Mouse (Mus musculus) hindbrain, embryonic 14.5 days (tissue): Measurements from ENCODE around the gene Limk1. TPM values are rescaled to one million over a fixed set of nuclear protein-coding genes. Genes with fewer than 3 reads are reported as not detected.
"Not testable (repeated sequence)": the region's sequence is repeated elsewhere in the genome, so short reads cannot be mapped to it uniquely, and the experiment has no call there.

ENCODE experiments used
- ATAC-seq: fragments of 200-750 bp; cut with Nextera tagmentation; 2 replicates; pipeline ENCODE4 v1.8.0; 2017; ENCODE audit warnings: moderate number of reproducible peaks, mild to moderate bottlenecking, moderate TSS enrichment, moderate library complexity; ENCODE audit not compliant: low FRiP score
- DNase-seq: peaks from one replicate; pipeline ENCODE4 v3.0.0-alpha.2; 2015; ENCODE audit warnings: low spot score
- H3K27ac ChIP-seq: fragments of 300-500 bp; sonication (generic); 2 replicates; pipeline ENCODE4 v1.5.1; 2014; ENCODE audit warnings: mild to moderate bottlenecking, moderate library complexity
- H3K27me3 ChIP-seq: fragments of 300-500 bp; sonication (generic); 2 replicates; pipeline ENCODE4 v1.6.1; 2014; ENCODE audit warnings: mild to moderate bottlenecking, low read length, mixed read lengths; ENCODE audit not compliant: control insufficient read depth, insufficient read depth
- H3K36me3 ChIP-seq: fragments of 300-500 bp; sonication (generic); replicated peaks from 2 replicates; pipeline ENCODE4 v1.6.1; 2014; ENCODE audit not compliant: control insufficient read depth, insufficient read depth
- H3K4me1 ChIP-seq: fragments of 300-500 bp; sonication (generic); replicated peaks from 2 replicates; pipeline ENCODE4 v1.6.1; 2014; ENCODE audit warnings: antibody characterized with exemption, low read length, mixed read lengths; ENCODE audit not compliant: control insufficient read depth, insufficient read depth
- H3K4me2 ChIP-seq: fragments of 300-500 bp; sonication (generic); replicated peaks from 2 replicates; pipeline ENCODE4 v1.6.1; 2014; ENCODE audit warnings: mild to moderate bottlenecking, moderate library complexity
- H3K4me3 ChIP-seq: fragments of 300-500 bp; sonication (generic); replicated peaks from 2 replicates; pipeline ENCODE4 v1.5.1; 2014; ENCODE audit warnings: mild to moderate bottlenecking, low read length
- H3K9ac ChIP-seq: fragments of 300-500 bp; sonication (generic); 2 replicates; pipeline ENCODE4 v1.6.1; 2014
- H3K9me3 ChIP-seq: fragments of 300-500 bp; sonication (generic); 2 replicates; pipeline ENCODE4 v1.6.1; 2016; ENCODE audit warnings: low read length; ENCODE audit not compliant: control insufficient read depth
- WGBS: fragments of 180-500 bp; shearing (Covaris S2); extraction: QIAGEN DNeasy Blood & Tissue Kit; methylation state at CpG from one replicate; pipeline ENCODE4 v1.1.7; 2014; 5-methylcytosine and 5-hydroxymethylcytosine counted together
- polyA plus RNA-seq: library from polyadenylated mRNA; unstranded; fragments of >200 nt; fragmentation: Nextera tagmentation; extraction: Ambion mirVana; gene quantifications from 2 replicates; pipeline ENCODE4 v1.2.1, GENCODE M21; 2014

Gene Limk1
- polyA plus RNA-seq, 1 experiment from 2014 or later = 26.4 TPM

DNA sequence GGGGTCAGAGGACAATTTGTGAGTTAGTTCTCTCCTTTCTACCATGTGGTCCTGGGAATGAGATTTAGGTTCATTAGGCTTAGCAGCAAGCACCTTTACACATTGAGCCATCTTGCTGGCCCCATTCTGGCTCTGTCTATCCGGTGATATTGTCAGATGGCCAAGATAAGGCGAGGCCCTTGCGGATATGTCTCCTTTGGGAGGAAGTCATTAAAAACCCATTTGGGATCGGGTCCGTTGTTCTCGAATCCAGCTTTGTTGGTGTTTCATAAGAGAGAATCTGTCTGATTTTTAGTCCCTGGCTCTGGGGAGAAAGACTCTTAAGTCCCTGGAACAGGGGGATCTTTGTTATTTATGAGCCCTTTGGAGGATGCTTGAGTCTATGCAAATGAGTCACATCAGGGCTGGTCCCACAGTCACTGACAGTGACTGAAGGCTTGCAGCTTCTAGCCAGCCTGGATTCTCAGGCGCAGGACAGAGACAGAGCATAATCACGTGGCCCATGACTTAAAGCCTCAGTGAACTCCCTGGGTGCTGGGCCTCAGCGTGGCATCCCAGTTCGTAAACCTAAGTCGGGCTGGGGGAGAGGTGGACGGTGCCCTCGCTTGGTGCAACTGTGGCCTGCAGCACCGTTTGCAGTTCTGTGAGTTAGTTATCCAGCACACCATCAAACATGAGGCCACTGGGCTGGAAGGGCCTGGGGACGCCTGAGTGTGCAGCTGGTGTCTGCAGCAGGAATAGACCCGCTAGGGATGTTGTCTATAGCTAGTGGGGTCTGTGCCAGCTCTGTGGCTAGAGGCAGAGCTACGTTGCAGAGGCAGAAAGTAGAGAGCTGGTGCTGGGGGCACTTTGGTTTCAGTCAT is 16.8 kb downstream of the Limk1 start:
- no peaks in the 10 kb centered on the region for H3K27me3 ChIP-seq
- ATAC-seq (no peak), DNase-seq (peak; percentile 59)
- H3K36me3 ChIP-seq = peaks cover 61% of the 10 kb centered on the region
- peaks cover 16% of the 10 kb centered on the region for H3K4me1 ChIP-seq
- no peak overlapping the region for H3K9ac ChIP-seq
- WGBS = 31% methylated on average over 17 of the region's 17 CpGs
- no peak overlapping the region for H3K4me2 ChIP-seq
- H3K4me3 ChIP-seq = no peak overlapping the region
- H3K9me3 ChIP-seq = no peaks in the 10 kb centered on the region
- peak overlapping the region; percentile 66 for H3K27ac ChIP-seq

DNA sequence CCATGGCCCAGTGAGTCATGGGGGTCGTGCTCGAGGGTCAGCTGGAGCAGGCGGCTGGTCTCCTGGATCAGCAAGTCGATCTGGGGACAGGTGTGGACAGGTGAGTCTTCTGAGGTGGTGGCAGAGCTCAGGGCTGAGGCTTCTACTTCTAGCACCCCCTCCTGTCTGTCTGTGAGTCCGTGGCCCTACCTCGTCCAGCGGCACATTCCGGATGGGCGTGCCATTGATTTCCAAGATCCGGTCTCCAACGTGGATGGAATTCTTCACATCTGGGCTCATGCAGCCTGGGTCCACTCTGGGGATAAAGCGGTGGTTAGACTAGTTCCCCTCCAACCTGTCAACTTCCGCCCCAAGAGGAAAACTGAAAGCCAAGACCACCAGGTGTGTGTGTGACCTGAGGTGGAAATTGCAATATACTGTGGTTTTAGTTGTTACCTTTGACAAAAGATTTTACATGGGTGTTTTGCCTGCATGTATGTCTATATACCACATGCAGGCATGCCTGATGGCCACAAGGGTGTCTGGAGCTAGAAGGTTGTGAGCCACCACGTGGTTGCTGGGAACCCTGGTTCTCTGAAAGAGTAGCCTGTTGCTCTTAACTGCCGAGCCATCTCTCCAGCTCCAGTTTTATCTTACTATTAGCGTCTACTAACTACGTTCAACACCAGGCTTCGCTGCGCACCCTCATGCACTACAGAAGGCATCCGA is 19.2 kb downstream of the Limk1 start:
- Histone ChIP-seq H3K9me3 (no peaks in the 10 kb centered on the region), H3K27ac (no peak overlapping the region), H3K4me1 (no peaks in the 10 kb centered on the region), H3K4me3 (no peak overlapping the region), H3K27me3 (no peaks in the 10 kb centered on the region), H3K4me2 (no peak overlapping the region), H3K9ac (no peak overlapping the region), H3K36me3 (peaks cover 85% of the 10 kb centered on the region)
- DNase-seq (no peak), ATAC-seq (no peak)
- 72% methylated on average over 20 of the region's 20 CpGs for WGBS

DNA sequence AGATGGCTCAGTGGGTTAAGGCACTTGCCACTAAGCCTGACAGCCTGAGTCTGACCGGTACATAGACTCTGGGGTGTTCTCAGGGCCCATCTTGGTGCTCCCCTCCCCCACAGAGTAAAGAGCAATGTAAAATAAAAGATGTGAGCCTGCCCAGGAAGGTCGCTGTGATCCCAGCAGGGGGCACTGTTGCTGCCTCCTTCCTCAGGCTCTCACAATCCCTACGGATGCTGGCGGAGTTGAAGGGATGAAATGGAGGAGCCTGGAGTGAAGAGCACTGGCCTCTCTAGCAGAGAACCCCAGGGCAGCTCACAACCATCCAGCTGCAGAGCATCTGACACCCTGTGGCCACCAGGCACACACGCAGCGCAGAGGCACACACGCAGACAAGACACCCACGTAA is 19.9 kb downstream of the Limk1 start:
- Histone ChIP-seq H3K9ac (no peak overlapping the region), H3K27me3 (no peaks in the 10 kb centered on the region), H3K4me2 (no peak overlapping the region), H3K27ac (no peak overlapping the region), H3K36me3 (peaks cover 91% of the 10 kb centered on the region), H3K9me3 (no peaks in the 10 kb centered on the region), H3K4me3 (no peak overlapping the region), H3K4me1 (no peaks in the 10 kb centered on the region)
- DNase-seq (peak; percentile 38), ATAC-seq (no peak)
- 28% methylated on average over 8 of the region's 8 CpGs for WGBS

DNA sequence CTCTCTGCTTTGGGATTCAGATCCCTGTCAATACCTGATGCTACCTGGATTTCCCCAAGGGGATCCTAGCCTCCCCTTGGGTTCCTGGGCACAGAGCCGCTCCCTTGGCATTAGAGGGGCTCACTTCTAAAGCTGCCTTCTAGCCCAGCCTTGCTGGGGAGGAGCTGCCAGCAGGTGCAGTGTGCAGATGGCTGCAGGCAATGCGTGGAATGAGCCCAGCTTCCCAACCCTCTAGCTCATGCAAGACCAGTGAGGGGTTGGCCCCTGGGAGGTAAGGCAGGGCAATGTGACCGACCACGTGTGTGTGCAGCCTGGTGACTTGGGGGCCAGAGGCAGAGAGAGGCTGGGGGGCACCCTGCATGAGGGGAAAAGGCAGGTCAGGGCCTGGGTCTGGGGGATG is 31.7 kb downstream of the Limk1 start:
- DNase-seq (no peak), ATAC-seq (no peak)
- Histone ChIP-seq H3K27ac (no peak overlapping the region), H3K9ac (no peak overlapping the region), H3K9me3 (no peaks in the 10 kb centered on the region), H3K4me1 (no peaks in the 10 kb centered on the region), H3K27me3 (no peaks in the 10 kb centered on the region), H3K4me2 (no peak overlapping the region), H3K4me3 (no peak overlapping the region), H3K36me3 (peaks cover 57% of the 10 kb centered on the region)
- WGBS = 62% methylated on average over 4 of the region's 4 CpGs

DNA sequence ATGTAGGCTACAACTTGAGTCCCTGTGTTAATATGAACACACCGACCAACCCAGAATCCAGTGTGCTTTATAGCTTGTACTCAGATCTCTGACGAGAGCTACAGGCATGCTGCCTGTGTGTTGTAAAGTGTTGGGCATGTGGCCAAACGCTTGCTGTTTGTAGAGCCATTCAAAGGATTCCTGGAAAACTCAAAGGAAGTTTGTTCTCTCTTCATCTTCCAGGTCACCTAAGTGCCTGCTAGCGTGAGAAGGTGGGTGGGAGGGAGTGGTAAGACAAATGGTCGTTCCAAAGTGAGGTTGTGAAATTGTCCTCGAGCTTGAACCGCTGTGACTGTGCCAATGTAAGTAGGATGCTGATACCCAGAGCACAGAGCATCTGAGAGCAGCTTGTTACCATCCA is 36.4 kb downstream of the Limk1 start:
- no peak for DNase-seq

DNA sequence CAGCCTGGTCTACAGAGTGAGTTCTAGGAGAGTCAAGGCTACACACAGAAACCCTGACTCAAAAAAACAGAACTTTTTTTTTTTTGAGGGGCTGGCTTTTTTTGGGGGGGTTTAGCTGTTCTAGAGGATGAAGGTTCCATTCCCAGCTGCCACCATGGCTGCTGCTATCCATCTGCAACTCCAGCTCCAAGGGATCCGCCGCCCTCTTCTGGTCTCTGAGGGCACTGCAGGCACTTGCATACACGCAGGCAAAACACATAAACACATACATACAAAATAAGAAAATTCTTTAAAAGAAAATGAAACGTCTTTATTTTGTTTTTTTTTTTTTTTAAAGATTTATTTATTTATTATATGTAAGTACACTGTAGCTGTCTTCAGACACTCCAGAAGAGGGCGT is 37.5 kb downstream of the Limk1 start:
- DNase-seq (no peak), ATAC-seq (no peak)
- Histone ChIP-seq H3K36me3 (0 out of 2 replicates have a peak, but pooled peaks cover under 1% of the 10 kb centered on the region), H3K4me2 (no peak overlapping the region), H3K4me3 (no peak overlapping the region), H3K4me1 (no peaks in the 10 kb centered on the region), H3K9me3 (no peaks in the 10 kb centered on the region), H3K9ac (no peak overlapping the region), H3K27ac (no peak overlapping the region), H3K27me3 (no peaks in the 10 kb centered on the region)
- 50% methylated on average over 5 of the region's 5 CpGs for WGBS

More for the DNA sequence above, 36.4 kb downstream of the Limk1 start:
- Histone ChIP-seq H3K9me3 (no peaks in the 10 kb centered on the region), H3K27me3 (no peaks in the 10 kb centered on the region), H3K9ac (no peak overlapping the region), H3K4me1 (no peaks in the 10 kb centered on the region), H3K36me3 (peaks cover 10% of the 10 kb centered on the region), H3K4me3 (no peak overlapping the region), H3K4me2 (no peak overlapping the region), H3K27ac (no peak overlapping the region)
- ATAC-seq = no peak
- WGBS = 71% methylated on average over 7 of the region's 7 CpGs

DNA sequence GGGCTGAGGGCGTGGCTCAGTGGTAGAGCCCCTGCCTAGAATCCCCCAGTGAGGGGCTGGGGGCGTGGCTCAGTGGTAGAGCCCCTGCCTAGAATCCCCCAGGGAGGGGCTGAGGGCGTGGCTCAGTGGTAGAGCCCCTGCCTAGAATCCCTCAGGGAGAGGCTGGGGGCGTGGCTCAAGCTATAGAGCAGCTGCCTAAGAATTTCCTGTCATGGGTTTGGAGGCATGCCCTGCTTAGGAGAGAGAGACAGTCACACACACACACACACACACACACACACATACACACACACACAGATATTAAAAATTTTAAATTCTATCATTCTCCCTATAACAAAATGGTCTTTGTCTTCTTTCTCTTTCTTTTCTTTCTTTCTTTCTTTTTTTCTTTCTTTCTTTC is 39.4 kb downstream of the Limk1 start:
- not testable (repeated sequence) for DNase-seq, H3K27ac ChIP-seq, H3K9me3 ChIP-seq, H3K4me2 ChIP-seq, H3K4me1 ChIP-seq, H3K9ac ChIP-seq, H3K27me3 ChIP-seq, H3K36me3 ChIP-seq, ATAC-seq, H3K4me3 ChIP-seq
- WGBS = 77% methylated on average over 3 of the region's 4 CpGs

DNA sequence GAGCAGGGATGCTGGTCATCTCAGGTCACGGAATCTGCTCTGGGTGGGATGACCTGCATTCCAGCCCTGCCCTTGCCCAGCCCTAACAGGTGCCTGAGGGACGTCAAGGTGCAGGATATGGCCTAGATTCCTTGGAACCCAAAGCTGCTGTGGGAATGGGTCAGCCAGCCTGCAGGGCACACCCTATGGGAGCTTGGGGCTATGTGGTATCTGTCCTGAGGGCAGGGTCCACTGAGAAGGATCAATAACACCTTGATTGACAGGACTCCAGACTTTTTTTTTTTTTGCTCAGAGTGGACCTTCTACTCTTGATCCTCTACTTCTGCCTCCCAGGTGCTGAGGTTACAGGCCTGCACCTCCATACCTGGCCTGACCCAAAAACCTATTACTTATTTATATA is 41.0 kb downstream of the Limk1 start:
- no peaks in the 10 kb centered on the region for H3K27me3 ChIP-seq
- H3K4me2 ChIP-seq = no peak overlapping the region
- WGBS = 86% methylated on average over 2 of the region's 2 CpGs
- no peak overlapping the region for H3K27ac ChIP-seq
- no peak for ATAC-seq
- no peak overlapping the region for H3K9ac ChIP-seq
- no peaks in the 10 kb centered on the region for H3K4me1 ChIP-seq
- no peak overlapping the region for H3K4me3 ChIP-seq
- no peak for DNase-seq
- no peaks in the 10 kb centered on the region for H3K36me3 ChIP-seq
- H3K9me3 ChIP-seq = no peaks in the 10 kb centered on the region

DNA sequence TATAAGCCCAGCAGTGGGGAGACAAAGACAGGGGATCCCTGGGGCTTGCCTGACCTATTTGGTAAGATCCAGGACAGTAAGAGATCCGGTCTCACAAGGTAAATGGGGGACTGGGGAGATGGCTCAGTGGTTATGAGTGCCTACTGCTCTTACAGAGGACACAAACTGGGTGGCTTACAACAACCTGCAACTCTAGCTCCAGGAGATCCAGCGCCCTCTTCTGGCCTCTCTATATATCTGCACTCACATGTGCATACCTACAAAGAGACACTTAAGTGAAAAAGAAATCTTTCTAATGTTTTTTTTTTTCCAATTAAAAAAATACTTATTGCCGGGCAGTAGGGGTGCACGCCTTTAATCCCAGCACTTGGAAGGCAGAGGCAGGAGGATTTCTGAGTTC is 41.9 kb downstream of the Limk1 start:
- Histone ChIP-seq H3K27ac (no peak overlapping the region), H3K36me3 (no peaks in the 10 kb centered on the region), H3K4me3 (no peak overlapping the region), H3K4me1 (no peaks in the 10 kb centered on the region), H3K9me3 (no peaks in the 10 kb centered on the region), H3K4me2 (no peak overlapping the region), H3K27me3 (no peaks in the 10 kb centered on the region), H3K9ac (no peak overlapping the region)
- 74% methylated on average over 4 of the region's 4 CpGs for WGBS
- ATAC-seq = no peak
- DNase-seq = no peak
